Mouse (Mus musculus) heart, postnatal 10 days (tissue): Measurements from ENCODE around the gene Stambpl1. TPM values are rescaled to one million over a fixed set of nuclear protein-coding genes. Genes with fewer than 3 reads are reported as not detected.

Experiments used
- DNase-seq, 2 experiments: peaks; one replicate each; pipeline ENCODE4 v3.0.0; 2021
- intact Hi-C: fragments of 180-260 bp; cut with DNase I; formaldehyde crosslinking; loops from one replicate; pipeline ENCODE4 v1.15.1; 2025
- total RNA-seq, 2 experiments: library from RNA; stranded (reverse); gene quantifications; 2 replicates each; pipeline ENCODE4 v1.2.3; 2021

The Stambpl1 gene
- total RNA-seq, 2 experiments from 2014 or later = 4.9 to 6.9 TPM

GRCm38 (mm10) chr19:34270106-34270726 lies 78.2 kb downstream of the Stambpl1 start:
- DNase-seq = peak in 1 of 2 experiments; percentile 33
- intact Hi-C loops = no loop called here

GRCm38 (mm10) chr19:34270824-34271464 lies 78.9 kb downstream of the Stambpl1 start:
- no peak for DNase-seq
- intact Hi-C loops = no loop called here

- no peak for DNase-seq
- intact Hi-C loops = no loop called here
These were observed 81.0 kb downstream of the Stambpl1 start for GRCm38 (mm10) chr19:34273073-34273472.

- no peak for DNase-seq
- intact Hi-C loops = no loop called here
These were observed 86.0 kb downstream of the Stambpl1 start for GRCm38 (mm10) chr19:34278078-34278477.

- intact Hi-C loops = loop anchor here (2.0 to 10.0 kb wide), 2 partner anchors 39 to 129 kb away; no protein-coding TSS in a partner anchor
These were observed 91.6 kb downstream of the Stambpl1 start for GRCm38 (mm10) chr19:34283614-34284013.

GRCm38 (mm10) chr19:34284383-34284782 lies 92.4 kb downstream of the Stambpl1 start:
- intact Hi-C loops = loop anchor here (10.0 kb wide), 1 partner anchor 130 kb away; no protein-coding TSS in a partner anchor
- peak; percentile 28 to 37 for DNase-seq

More at GRCm38 (mm10) chr19:34283614-34284013, 91.6 kb downstream of the Stambpl1 start:
- DNase-seq = peak; percentile 16 to 23

- no peak for DNase-seq
- intact Hi-C loops = loop anchor here (10.0 kb wide), 1 partner anchor 130 kb away; no protein-coding TSS in a partner anchor
These were observed 92.8 kb downstream of the Stambpl1 start for GRCm38 (mm10) chr19:34284826-34285225.

- intact Hi-C loops = loop anchor here (10.0 kb wide), 1 partner anchor 132 kb away; no protein-coding TSS in a partner anchor
- DNase-seq = no peak
These were observed 95.2 kb downstream of the Stambpl1 start for GRCm38 (mm10) chr19:34287221-34287620.

- intact Hi-C loops = loop anchor here (10.0 kb wide), 1 partner anchor 133 kb away; no protein-coding TSS in a partner anchor
- DNase-seq = no peak
These were observed 95.8 kb downstream of the Stambpl1 start for GRCm38 (mm10) chr19:34287656-34288415.

- DNase-seq = no peak
- intact Hi-C loops = loop anchor here (10.0 kb wide), 1 partner anchor 134 kb away; no protein-coding TSS in a partner anchor
These were observed 96.7 kb downstream of the Stambpl1 start for GRCm38 (mm10) chr19:34288696-34289095.

Other genes with a start within 250 kb of the Stambpl1 start
- not detected for gene Lipf, start 231.0 kb upstream of the Stambpl1 start, total RNA-seq
- gene Lipk, start 183.9 kb upstream of the Stambpl1 start, total RNA-seq = not detected
- not detected for gene Lipn, start 124.9 kb upstream of the Stambpl1 start, total RNA-seq
- not detected for gene Lipm, start 91.3 kb upstream of the Stambpl1 start, total RNA-seq
- gene Ankrd22, start 26.2 kb upstream of the Stambpl1 start, total RNA-seq = not detected
- 100 to 1,000 TPM; 522 to 615 TPM for gene Acta2, start 63.4 kb downstream of the Stambpl1 start, total RNA-seq
- gene Fas, start 98.4 kb downstream of the Stambpl1 start, total RNA-seq = 10 to 100 TPM in 1 of 2 experiments, 1 to 10 TPM in 1; 5.4 to 10.6 TPM